Mouse (Mus musculus) lung, embryonic 15.5 days (tissue): ENCODE data around the gene Prodh2. TPM values are rescaled to one million over a fixed set of nuclear protein-coding genes. Genes with fewer than 3 reads are reported as not detected.
"Not testable (repeated sequence)": the region's sequence is repeated elsewhere in the genome, so short reads cannot be mapped to it uniquely, and the experiment has no call there.

ENCODE experiments used
- ATAC-seq: fragments of 200-750 bp; cut with Nextera tagmentation; 2 replicates; pipeline ENCODE4 v1.8.0; 2017; ENCODE audit warnings: moderate number of reproducible peaks, borderline replicate concordance; ENCODE audit not compliant: low FRiP score, low TSS enrichment; ENCODE audit errors: extremely low read depth
- H3K27ac ChIP-seq: fragments of 300-500 bp; sonication (generic); 2 replicates; pipeline ENCODE4 v1.5.1; 2015; ENCODE audit warnings: moderate library complexity, mild to moderate bottlenecking, inconsistent platforms
- H3K27me3 ChIP-seq: fragments of 300-500 bp; sonication (generic); 2 replicates; pipeline ENCODE4 v1.6.1; 2015; ENCODE audit warnings: inconsistent platforms
- H3K36me3 ChIP-seq: fragments of 300-500 bp; sonication (generic); 2 replicates; pipeline ENCODE4 v1.6.1; 2015; ENCODE audit warnings: inconsistent platforms
- H3K4me1 ChIP-seq: fragments of 300-500 bp; sonication (generic); 2 replicates; pipeline ENCODE4 v1.6.1; 2015; ENCODE audit warnings: inconsistent platforms
- H3K4me2 ChIP-seq: fragments of 300-500 bp; sonication (generic); 2 replicates; pipeline ENCODE4 v1.6.1; 2015; ENCODE audit warnings: inconsistent platforms, mild to moderate bottlenecking, moderate library complexity
- H3K4me3 ChIP-seq: fragments of 300-500 bp; sonication (generic); 2 replicates; pipeline ENCODE4 v1.5.1; 2015; ENCODE audit warnings: mild to moderate bottlenecking, inconsistent platforms
- H3K9ac ChIP-seq: fragments of 300-500 bp; sonication (generic); 2 replicates; pipeline ENCODE4 v1.6.1; 2015; ENCODE audit warnings: inconsistent platforms
- H3K9me3 ChIP-seq: fragments of 300-500 bp; sonication (generic); 2 replicates; pipeline ENCODE4 v1.6.1; 2016; ENCODE audit warnings: inconsistent platforms
- WGBS: fragments of 180-500 bp; shearing (Covaris S2); methylation state at CpG from one replicate; pipeline ENCODE4 v1.1.7; 2015; 5-methylcytosine and 5-hydroxymethylcytosine counted together
- polyA plus RNA-seq: library from polyadenylated mRNA; unstranded; fragments of >200 nt; fragmentation: Nextera tagmentation; extraction: Ambion mirVana; gene quantifications from 2 replicates; pipeline ENCODE4 v1.2.1, GENCODE M21; 2015

Prodh2 gene
- polyA plus RNA-seq, 1 experiment from 2014 or later = 0.25 TPM

DNA sequence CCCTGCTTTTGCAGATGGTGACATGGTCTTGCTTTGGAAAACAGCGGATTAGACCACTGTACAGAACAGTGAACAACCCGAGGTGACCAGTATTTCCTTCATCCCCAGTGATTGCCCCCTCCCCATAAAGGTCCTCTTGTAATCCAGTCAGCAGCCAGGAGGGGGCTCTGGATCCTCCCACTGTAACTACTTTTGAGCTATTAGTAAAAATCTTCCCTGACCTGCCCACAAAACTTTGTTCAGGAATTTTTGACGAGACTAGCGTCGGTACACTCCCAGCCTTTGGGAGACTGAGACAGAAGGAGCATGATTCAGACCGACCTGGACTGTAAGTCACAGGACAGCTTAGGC is 2.5 kb upstream of the Prodh2 start:
- H3K9ac ChIP-seq = no peak overlapping the region
- no peak for ATAC-seq
- no peaks in the 10 kb centered on the region for H3K9me3 ChIP-seq
- H3K27ac ChIP-seq = no peak overlapping the region
- WGBS = 20% methylated on average over 6 of the region's 6 CpGs
- H3K4me3 ChIP-seq = no peak overlapping the region
- H3K36me3 ChIP-seq = no peaks in the 10 kb centered on the region
- no peaks in the 10 kb centered on the region for H3K4me1 ChIP-seq
- no peak overlapping the region for H3K4me2 ChIP-seq
- peaks cover 13% of the 10 kb centered on the region for H3K27me3 ChIP-seq

DNA sequence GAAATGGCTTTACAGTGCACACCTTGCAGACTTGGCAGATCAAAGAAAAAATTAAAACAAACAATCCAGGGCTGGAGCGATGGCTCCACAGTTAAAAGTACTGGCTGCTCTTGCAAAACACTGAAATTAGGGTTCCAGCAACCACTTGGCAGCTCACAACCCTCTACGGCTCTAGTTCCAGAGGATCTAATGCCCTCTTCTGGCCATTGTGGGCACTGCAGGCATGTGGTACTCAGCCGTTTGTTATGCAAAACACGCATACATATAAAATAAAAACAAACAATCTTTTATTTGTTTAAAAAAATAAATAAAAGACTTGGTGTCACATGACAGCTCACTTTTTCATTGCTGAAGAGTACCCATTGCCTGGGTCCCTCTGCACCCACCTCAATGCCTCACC is 657 bp upstream of the Prodh2 start:
- Histone ChIP-seq H3K27ac (no peak overlapping the region), H3K9me3 (no peaks in the 10 kb centered on the region), H3K4me3 (no peak overlapping the region), H3K4me1 (no peaks in the 10 kb centered on the region), H3K9ac (no peak overlapping the region), H3K36me3 (no peaks in the 10 kb centered on the region), H3K4me2 (no peak overlapping the region), H3K27me3 (peaks cover 13% of the 10 kb centered on the region)
- no peak for ATAC-seq
- 15% methylated on average over 4 of the region's 4 CpGs for WGBS

DNA sequence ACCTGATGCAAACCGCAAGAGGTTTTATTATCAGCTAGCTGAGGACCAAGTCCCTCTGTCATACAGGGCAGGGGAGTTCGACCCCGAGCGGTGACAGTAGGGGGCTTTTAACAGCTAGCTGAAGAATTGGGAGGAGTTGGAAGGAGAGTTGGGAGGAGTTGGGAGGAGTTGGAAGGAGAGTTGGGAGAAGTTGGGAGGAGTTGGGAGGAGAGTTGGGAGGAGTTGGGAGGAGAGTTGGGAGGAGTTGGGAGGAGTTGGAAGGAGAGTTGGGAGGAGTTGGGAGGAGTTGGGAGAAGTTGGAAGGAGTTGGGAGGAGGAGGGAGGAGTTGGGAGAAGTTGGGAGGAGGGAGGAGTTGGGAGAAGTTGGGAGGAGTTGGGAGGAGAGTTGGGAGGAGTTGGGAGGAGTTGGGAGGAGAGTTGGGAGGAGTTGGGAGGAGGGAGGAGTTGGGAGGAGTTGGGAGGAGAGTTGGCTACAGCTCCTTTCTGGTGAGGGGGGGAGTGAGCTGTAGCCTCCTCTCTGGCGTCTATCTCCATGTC is 2.2 kb downstream of the Prodh2 start:
- H3K4me1 ChIP-seq, H3K9ac ChIP-seq, H3K9me3 ChIP-seq, H3K4me2 ChIP-seq, H3K36me3 ChIP-seq, H3K27me3 ChIP-seq, H3K27ac ChIP-seq, H3K4me3 ChIP-seq, ATAC-seq: not testable (repeated sequence)
- WGBS = 45% methylated on average over 5 of the region's 5 CpGs

DNA sequence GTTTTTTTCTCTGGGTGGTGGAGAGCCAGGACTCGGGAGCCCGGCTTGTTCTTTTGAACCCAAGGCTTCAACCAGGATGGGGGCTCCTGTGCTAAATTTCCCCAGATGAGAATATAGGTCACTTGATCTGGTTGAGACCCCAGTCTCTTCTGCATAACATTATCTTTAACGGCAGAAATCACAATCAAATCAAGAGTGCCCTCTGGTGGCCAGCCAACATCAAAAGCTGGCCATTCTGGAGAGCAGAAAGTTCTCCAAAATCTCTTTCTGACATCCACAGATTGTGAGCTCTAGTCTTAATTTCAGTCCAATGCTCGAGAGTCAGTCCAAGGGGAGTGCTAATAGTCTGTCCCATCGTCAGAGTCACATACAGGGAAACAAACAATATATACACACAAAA is 7.7 kb downstream of the Prodh2 start:
- H3K9me3 ChIP-seq, ATAC-seq, H3K27ac ChIP-seq, H3K4me1 ChIP-seq, H3K9ac ChIP-seq, H3K4me2 ChIP-seq, H3K27me3 ChIP-seq, H3K4me3 ChIP-seq, H3K36me3 ChIP-seq: not testable (repeated sequence)
- WGBS = 71% methylated on average over 5 of the region's 5 CpGs

DNA sequence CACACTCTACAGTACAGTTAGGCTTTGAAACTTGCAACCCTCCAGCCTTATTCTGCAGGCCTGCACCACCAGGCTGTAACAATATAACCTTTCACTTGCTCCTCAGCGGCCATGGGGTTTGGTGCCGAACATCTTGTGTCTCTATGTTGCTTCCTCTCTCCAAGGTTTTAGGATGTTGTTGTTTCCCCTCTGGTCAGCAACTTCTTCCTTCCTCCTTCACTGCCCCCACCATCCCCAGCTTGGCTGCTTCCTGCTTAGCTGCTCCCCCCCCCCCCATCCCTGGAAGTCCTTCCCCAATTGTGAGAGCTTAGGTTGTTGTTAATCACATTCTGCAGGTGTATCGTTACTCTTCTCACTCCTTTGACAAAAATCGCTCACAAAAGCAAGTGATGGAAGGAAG is 14.6 kb downstream of the Prodh2 start:
- no peaks in the 10 kb centered on the region for H3K9me3 ChIP-seq
- H3K36me3 ChIP-seq = no peaks in the 10 kb centered on the region
- H3K4me3 ChIP-seq = no peak overlapping the region
- H3K9ac ChIP-seq = no peak overlapping the region
- WGBS = 67% methylated on average over 4 of the region's 4 CpGs
- no peaks in the 10 kb centered on the region for H3K27me3 ChIP-seq
- no peaks in the 10 kb centered on the region for H3K4me1 ChIP-seq
- no peak overlapping the region for H3K27ac ChIP-seq
- no peak for ATAC-seq
- no peak overlapping the region for H3K4me2 ChIP-seq

DNA sequence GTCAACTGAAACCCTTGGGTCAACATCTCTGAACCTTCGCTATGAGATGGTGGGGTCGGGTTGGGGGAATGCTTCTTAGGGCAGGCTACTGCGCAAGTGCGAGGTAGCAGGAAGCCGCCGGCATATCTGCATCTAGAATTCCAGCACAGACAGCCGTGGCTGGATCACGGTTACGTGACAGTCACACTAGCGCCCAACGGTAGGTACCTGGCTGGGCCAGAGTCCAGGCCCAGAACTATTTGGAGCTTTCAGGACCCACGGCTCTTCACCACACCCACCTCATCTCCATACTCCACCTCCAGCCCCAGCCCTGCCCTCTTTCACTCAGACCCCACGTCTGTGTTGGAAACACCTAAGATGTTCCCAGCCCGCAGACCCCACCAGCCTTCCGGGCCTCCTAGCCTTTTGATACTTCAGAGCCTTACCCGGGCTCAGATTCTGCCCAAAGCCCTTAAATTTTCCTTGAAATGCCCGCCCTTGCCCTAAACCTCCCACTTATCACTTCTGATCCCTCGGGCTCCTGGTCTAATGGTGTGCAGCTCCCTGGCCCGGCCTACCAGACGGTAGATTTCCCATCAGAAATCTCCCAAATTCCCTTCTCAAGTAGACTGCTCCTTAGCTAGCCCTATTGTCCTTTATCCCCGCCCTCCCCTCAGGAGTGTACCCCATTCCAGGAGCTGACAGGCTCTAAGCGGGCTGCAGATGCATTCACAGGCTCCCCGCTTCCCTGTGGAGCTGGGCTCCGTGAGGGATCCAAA is 21.8 kb downstream of the Prodh2 start:
- Histone ChIP-seq H3K9ac (no peak overlapping the region), H3K9me3 (no peaks in the 10 kb centered on the region), H3K4me2 (no peak overlapping the region), H3K27me3 (no peaks in the 10 kb centered on the region), H3K36me3 (no peaks in the 10 kb centered on the region), H3K4me3 (no peak overlapping the region), H3K4me1 (no peaks in the 10 kb centered on the region), H3K27ac (no peak overlapping the region)
- WGBS = 56% methylated on average over 24 of the region's 24 CpGs
- ATAC-seq = no peak

DNA sequence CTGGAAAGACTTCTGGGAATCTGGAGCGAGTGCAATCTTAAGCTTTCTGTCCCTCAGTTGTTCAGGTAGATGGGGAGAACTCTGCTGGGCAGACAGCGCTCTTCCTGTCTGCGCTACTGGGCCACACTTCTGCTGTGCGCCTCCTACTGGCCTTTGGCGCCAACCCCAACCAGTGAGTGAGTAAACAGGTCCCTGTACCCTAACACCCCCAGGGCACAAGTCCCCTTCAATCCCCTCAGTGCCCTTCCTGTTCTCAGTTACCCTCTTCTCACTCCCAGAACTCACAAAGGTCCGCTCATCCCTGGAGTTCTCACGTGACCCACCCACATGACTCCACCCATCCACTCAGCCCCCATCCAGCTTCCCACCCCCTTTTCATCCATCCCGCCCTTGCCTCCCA is 24.9 kb downstream of the Prodh2 start:
- Histone ChIP-seq H3K4me3 (no peak overlapping the region), H3K9me3 (no peaks in the 10 kb centered on the region), H3K27me3 (no peaks in the 10 kb centered on the region), H3K4me1 (no peaks in the 10 kb centered on the region), H3K27ac (no peak overlapping the region), H3K4me2 (no peak overlapping the region), H3K9ac (no peak overlapping the region), H3K36me3 (peaks cover 1% of the 10 kb centered on the region; the same call in 1 of the 2 replicates)
- ATAC-seq = no peak
- 25% methylated on average over 8 of the region's 8 CpGs for WGBS

DNA sequence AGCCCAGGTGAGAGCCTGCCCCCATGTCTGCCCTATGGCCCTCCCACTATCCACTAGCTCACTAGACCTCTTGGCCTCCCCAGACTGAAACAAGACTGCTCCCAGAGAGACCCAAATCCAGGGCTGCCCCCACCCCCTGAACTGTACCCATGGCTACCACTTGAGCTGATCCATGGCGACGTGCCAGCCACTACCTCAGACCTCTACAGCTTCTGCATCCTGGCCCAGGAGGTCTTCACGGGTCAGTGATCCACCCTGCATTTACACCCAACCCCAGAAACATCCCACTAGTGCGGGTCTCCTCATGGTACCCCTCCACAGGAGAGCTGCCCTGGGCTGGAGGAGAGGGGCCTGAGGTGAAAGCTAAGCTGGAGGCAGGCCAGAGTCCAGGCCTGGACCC is 27.0 kb downstream of the Prodh2 start:
- Histone ChIP-seq H3K4me3 (no peak overlapping the region), H3K9me3 (no peaks in the 10 kb centered on the region), H3K36me3 (peaks cover 14% of the 10 kb centered on the region), H3K27me3 (no peaks in the 10 kb centered on the region), H3K4me1 (no peaks in the 10 kb centered on the region), H3K9ac (no peak overlapping the region), H3K27ac (no peak overlapping the region), H3K4me2 (no peak overlapping the region)
- WGBS = 72% methylated on average over 4 of the region's 4 CpGs
- ATAC-seq = 0 out of 2 replicates have a peak, but pooled peaks have one; percentile 32

DNA sequence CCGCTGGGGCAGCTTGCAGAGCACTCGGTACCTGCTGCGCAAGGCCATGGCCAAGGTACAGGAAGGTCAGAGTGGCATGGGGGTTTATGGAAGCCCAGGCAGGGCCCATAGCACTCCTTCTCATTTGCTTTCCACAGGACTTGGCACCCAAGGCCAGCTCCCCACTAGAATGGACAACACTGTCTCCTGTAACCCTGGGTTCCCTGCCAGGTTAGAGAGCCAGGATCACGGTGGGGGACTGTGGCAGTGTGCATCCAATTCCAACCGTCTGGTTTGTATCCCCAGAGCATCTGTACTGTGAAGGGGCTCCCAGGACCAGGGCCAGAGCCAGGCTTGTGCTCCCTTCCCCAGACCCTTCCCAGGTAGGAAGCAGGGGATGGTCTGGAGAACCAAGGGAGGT is 27.4 kb downstream of the Prodh2 start:
- Histone ChIP-seq H3K4me1 (peaks cover 1% of the 10 kb centered on the region), H3K4me2 (no peak overlapping the region), H3K9me3 (no peaks in the 10 kb centered on the region), H3K27ac (no peak overlapping the region), H3K27me3 (no peaks in the 10 kb centered on the region), H3K4me3 (no peak overlapping the region), H3K36me3 (peaks cover 14% of the 10 kb centered on the region), H3K9ac (no peak overlapping the region)
- no peak for ATAC-seq
- WGBS = 74% methylated on average over 5 of the region's 5 CpGs

DNA sequence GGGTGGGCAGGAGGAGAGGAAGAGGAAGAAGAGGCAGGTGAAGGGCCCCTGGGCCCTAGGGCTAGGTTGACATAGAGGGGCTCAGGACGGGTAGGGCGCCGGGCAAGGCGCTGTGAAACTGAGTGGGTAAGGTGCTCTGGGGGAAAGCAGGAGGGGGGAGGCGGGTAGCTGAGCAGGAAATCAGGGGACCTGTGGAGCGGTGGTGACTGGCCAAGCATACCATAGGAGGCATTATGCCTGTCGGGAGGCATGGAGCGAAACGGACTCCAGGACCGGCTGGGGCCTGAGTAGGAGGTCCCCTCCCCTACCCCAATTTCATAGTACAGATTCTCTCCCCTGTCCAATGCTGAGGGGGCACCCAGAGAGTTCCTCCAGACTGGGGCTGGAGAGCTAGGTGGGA is 29.4 kb downstream of the Prodh2 start:
- H3K4me3 ChIP-seq = no peak overlapping the region
- no peak overlapping the region for H3K27ac ChIP-seq
- H3K4me1 ChIP-seq = peaks cover 12% of the 10 kb centered on the region
- no peaks in the 10 kb centered on the region for H3K9me3 ChIP-seq
- no peaks in the 10 kb centered on the region for H3K27me3 ChIP-seq
- peaks cover 24% of the 10 kb centered on the region for H3K36me3 ChIP-seq
- H3K9ac ChIP-seq = no peak overlapping the region
- no peak overlapping the region for H3K4me2 ChIP-seq
- no peak for ATAC-seq
- 76% methylated on average over 10 of the region's 10 CpGs for WGBS

DNA sequence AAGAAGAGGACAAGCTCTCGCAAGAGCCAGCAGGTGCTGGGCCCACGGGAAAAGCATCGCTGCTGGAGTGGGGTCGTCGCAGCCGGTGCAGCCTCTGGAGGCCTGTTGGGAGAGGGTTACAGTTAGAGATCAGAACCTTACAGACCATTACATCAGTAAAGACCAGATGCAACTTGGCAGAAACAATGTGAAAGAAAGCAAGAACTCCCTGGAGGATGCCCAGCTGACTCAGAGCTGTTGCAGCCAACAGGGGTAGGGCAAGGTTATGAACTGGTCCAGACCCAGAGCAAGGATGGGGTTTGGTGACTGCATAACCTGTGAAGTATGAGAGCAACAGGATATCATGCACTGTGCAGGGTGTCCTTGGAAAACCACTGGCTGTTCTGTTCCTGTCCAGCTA is 31.1 kb downstream of the Prodh2 start:
- 83% methylated on average over 6 of the region's 6 CpGs for WGBS

DNA sequence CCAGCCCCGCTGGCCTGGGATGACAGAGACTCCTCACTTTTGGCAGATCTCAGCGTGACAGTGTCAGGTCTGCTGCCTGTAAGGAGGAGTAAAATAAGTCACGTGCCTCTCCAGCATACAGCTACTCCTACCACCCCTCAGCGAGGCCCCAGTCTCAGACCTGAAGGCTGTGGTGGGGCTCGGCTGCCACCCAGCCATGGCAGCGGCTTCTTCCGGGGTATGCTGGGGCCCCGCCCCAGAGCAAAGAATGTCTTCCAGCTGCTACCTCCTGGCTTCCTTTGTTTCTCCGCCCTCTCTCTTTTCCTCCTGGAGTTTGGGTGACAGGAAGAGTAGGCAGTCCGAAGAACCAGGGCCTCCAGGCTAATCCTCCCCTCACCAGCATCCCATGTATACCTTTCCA is 32.5 kb downstream of the Prodh2 start:
- Histone ChIP-seq H3K36me3 (peaks cover 50% of the 10 kb centered on the region), H3K4me3 (no peak overlapping the region), H3K9me3 (no peaks in the 10 kb centered on the region), H3K4me1 (peaks cover 12% of the 10 kb centered on the region), H3K9ac (no peak overlapping the region), H3K27me3 (no peaks in the 10 kb centered on the region), H3K27ac (peak overlapping the region; percentile 35), H3K4me2 (peak overlapping the region; percentile 26)
- WGBS = 19% methylated on average over 10 of the region's 10 CpGs
- ATAC-seq = 0 out of 2 replicates have a peak, but pooled peaks have one; percentile 23

More for the DNA sequence above, 31.1 kb downstream of the Prodh2 start:
- no peak for ATAC-seq
- no peak overlapping the region for H3K4me3 ChIP-seq
- no peaks in the 10 kb centered on the region for H3K27me3 ChIP-seq
- H3K9ac ChIP-seq = no peak overlapping the region
- H3K36me3 ChIP-seq = peaks cover 39% of the 10 kb centered on the region
- peaks cover 12% of the 10 kb centered on the region for H3K4me1 ChIP-seq
- H3K27ac ChIP-seq = no peak overlapping the region
- no peak overlapping the region for H3K4me2 ChIP-seq
- no peaks in the 10 kb centered on the region for H3K9me3 ChIP-seq
